Mouse (Mus musculus) left cerebral cortex, postnatal 36 days (tissue): Measurements from ENCODE around the gene Rnf224. TPM values are rescaled to one million over a fixed set of nuclear protein-coding genes. Genes with fewer than 3 reads are reported as not detected.
A peak's percentile ranks its signal among the peaks of the same experiment; 100 is the strongest.
"Not testable (repeated sequence)": the region's sequence is repeated elsewhere in the genome, so short reads cannot be mapped to it uniquely, and the experiment has no call there.

ENCODE experiments used
- DNase-seq, 2 experiments: peaks; one replicate each; pipeline ENCODE4 v3.0.0; 2021 to 2022; ENCODE audit warnings: low spot score in 2 of 2, mixed read lengths in 1 of 2
- intact Hi-C: fragments of 180-260 bp; cut with DNase I; formaldehyde crosslinking; loops from one replicate; pipeline ENCODE4 v1.15.1; 2025
- total RNA-seq, 2 experiments: library from RNA; stranded (reverse); gene quantifications; 2 replicates each; pipeline ENCODE4 v1.2.3; 2021

The Rnf224 gene
- total RNA-seq, 2 experiments from 2014 or later: not detected

GRCm38 (mm10) chr2:25258887-25259286, 22.3 kb upstream of the Rnf224 start:
- intact Hi-C loops: no loop called here
- DNase-seq: no peak

- DNase-seq, intact Hi-C loops: not testable (repeated sequence)
These were observed 20.7 kb upstream of the Rnf224 start for GRCm38 (mm10) chr2:25257250-25257649.

- intact Hi-C loops, DNase-seq: not testable (repeated sequence)
These were observed 20.0 kb upstream of the Rnf224 start for GRCm38 (mm10) chr2:25256443-25257109.

GRCm38 (mm10) chr2:25255284-25255779, 18.7 kb upstream of the Rnf224 start, which contains the start of gene Tmem203:
TSS of gene Tmem203 (plus strand) at chr2:25255439.
- intact Hi-C loops: loop anchor here (2.0 kb wide), 1 partner anchor 61 kb away; no protein-coding TSS in a partner anchor
- peak; percentile 88 to 90 for DNase-seq

- intact Hi-C loops: no loop called here
- DNase-seq: no peak
These were observed 15.7 kb upstream of the Rnf224 start for GRCm38 (mm10) chr2:25252331-25252730.

- no peak for DNase-seq
- intact Hi-C loops: no loop called here
These were observed 9.8 kb upstream of the Rnf224 start, which contains the start of gene AL732309.1 for GRCm38 (mm10) chr2:25246183-25247072. TSS of gene AL732309.1 (minus strand) at chr2:25246863.

- no peak for DNase-seq
- intact Hi-C loops: no loop called here
These were observed 7.6 kb upstream of the Rnf224 start for GRCm38 (mm10) chr2:25244144-25244543.

GRCm38 (mm10) chr2:25243342-25243741, 6.8 kb upstream of the Rnf224 start:
- no peak for DNase-seq
- intact Hi-C loops: no loop called here

GRCm38 (mm10) chr2:25242101-25242506, 5.5 kb upstream of the Rnf224 start, which contains the start of the genes Rnf208 and Cysrt1:
TSS of gene Rnf208 (plus strand) at chr2:25242255.
TSS of gene Cysrt1 (minus strand) at chr2:25242452.
- intact Hi-C loops: no loop called here
- DNase-seq: peak; percentile 60 to 72

GRCm38 (mm10) chr2:25241438-25241775, 4.8 kb upstream of the Rnf224 start:
- intact Hi-C loops: no loop called here
- DNase-seq: no peak

GRCm38 (mm10) chr2:25240723-25241437, 4.3 kb upstream of the Rnf224 start:
- intact Hi-C loops: no loop called here
- peak; percentile 71 to 72 for DNase-seq

- intact Hi-C loops: no loop called here
- DNase-seq: no peak
These were observed 3.7 kb upstream of the Rnf224 start for GRCm38 (mm10) chr2:25240310-25240709.

GRCm38 (mm10) chr2:25239766-25240165, 3.2 kb upstream of the Rnf224 start:
- no peak for DNase-seq
- intact Hi-C loops: no loop called here

- no peak for DNase-seq
- intact Hi-C loops: no loop called here
These were observed 1.5 kb upstream of the Rnf224 start for GRCm38 (mm10) chr2:25238106-25238505.

GRCm38 (mm10) chr2:25237522-25237921, 935 bp upstream of the Rnf224 start:
- intact Hi-C loops: no loop called here
- DNase-seq: no peak

GRCm38 (mm10) chr2:25234551-25235220, 1.9 kb downstream of the Rnf224 start:
- no peak for DNase-seq
- intact Hi-C loops: no loop called here

- DNase-seq: no peak
- intact Hi-C loops: no loop called here
These were observed 2.5 kb downstream of the Rnf224 start, which contains the start of gene Slc34a3 for GRCm38 (mm10) chr2:25234050-25234449. TSS of gene Slc34a3 (minus strand) at chr2:25234364.

- intact Hi-C loops: no loop called here
- no peak for DNase-seq
These were observed 3.2 kb downstream of the Rnf224 start for GRCm38 (mm10) chr2:25233421-25233820.

- DNase-seq: no peak
- intact Hi-C loops: no loop called here
These were observed 5.5 kb downstream of the Rnf224 start for GRCm38 (mm10) chr2:25231038-25231437.
